Mouse (Mus musculus) lung, embryonic 14.5 days (tissue): ENCODE data around the gene Mllt10. TPM values are rescaled to one million over a fixed set of nuclear protein-coding genes. Genes with fewer than 3 reads are reported as not detected.

ENCODE experiments used
- ATAC-seq: fragments of 200-750 bp; cut with Nextera tagmentation; 2 replicates; pipeline ENCODE4 v1.8.0; 2017; ENCODE audit warnings: mild to moderate bottlenecking, moderate TSS enrichment, moderate library complexity; ENCODE audit not compliant: insufficient read depth
- DNase-seq: peaks from one replicate; pipeline ENCODE4 v3.0.0-alpha.2; 2015
- H3K27ac ChIP-seq: fragments of 300-500 bp; sonication (generic); 2 replicates; pipeline ENCODE4 v1.5.1; 2014; ENCODE audit warnings: low read depth, mild to moderate bottlenecking, moderate library complexity
- H3K27me3 ChIP-seq: fragments of 300-500 bp; sonication (generic); 2 replicates; pipeline ENCODE4 v1.6.1; 2014; ENCODE audit warnings: low read length, control low read depth; ENCODE audit not compliant: insufficient read depth
- H3K36me3 ChIP-seq: fragments of 300-500 bp; sonication (generic); 2 replicates; pipeline ENCODE4 v1.6.1; 2014; ENCODE audit warnings: control low read depth; ENCODE audit not compliant: insufficient read depth
- H3K4me1 ChIP-seq: fragments of 300-500 bp; sonication (generic); 2 replicates; pipeline ENCODE4 v1.6.1; 2014; ENCODE audit warnings: antibody characterized with exemption, control low read depth; ENCODE audit not compliant: insufficient read depth
- H3K4me2 ChIP-seq: fragments of 300-500 bp; sonication (generic); 2 replicates; pipeline ENCODE4 v1.6.1; 2014; ENCODE audit warnings: mild to moderate bottlenecking
- H3K4me3 ChIP-seq: fragments of 300-500 bp; sonication (generic); 2 replicates; pipeline ENCODE4 v1.5.1; 2014; ENCODE audit warnings: low read depth, low read length
- H3K9ac ChIP-seq: fragments of 300-500 bp; sonication (generic); 2 replicates; pipeline ENCODE4 v1.6.1; 2014
- H3K9me3 ChIP-seq: fragments of 300-500 bp; sonication (generic); 2 replicates; pipeline ENCODE4 v1.6.1; 2016; ENCODE audit warnings: low read depth, low read length, control low read depth
- CTCF ChIP-seq: IDR thresholded peaks from 2 replicates; pipeline ENCODE4 v1.5.1; 2016; ENCODE audit warnings: antibody characterized with exemption, low read depth
- WGBS: fragments of 180-500 bp; shearing (Covaris S2); extraction: QIAGEN DNeasy Blood & Tissue Kit; methylation state at CpG from one replicate; pipeline ENCODE4 v1.1.7; 2014; 5-methylcytosine and 5-hydroxymethylcytosine counted together
- polyA plus RNA-seq: library from polyadenylated mRNA; unstranded; fragments of >200 nt; fragmentation: Nextera tagmentation; extraction: Ambion mirVana; gene quantifications from 2 replicates; pipeline ENCODE4 v1.2.1, GENCODE M21; 2014

Gene Mllt10
- polyA plus RNA-seq, 1 experiment from 2014 or later, result 46.2 TPM

GRCm38 (mm10) chr2:18180323-18180722, 125.3 kb downstream of the Mllt10 start:
- peaks cover 67% of the 10 kb centered on the region for H3K36me3 ChIP-seq
- DNase-seq, result no peak
- H3K27ac ChIP-seq, result no peak overlapping the region
- H3K27me3 ChIP-seq, result no peaks in the 10 kb centered on the region
- WGBS, result 94% methylated on average over 5 of the region's 5 CpGs
- no peak overlapping the region for H3K4me2 ChIP-seq
- no peak for ATAC-seq
- no peak overlapping the region for H3K9ac ChIP-seq
- TF ChIP-seq CTCF, result no peak
- no peaks in the 10 kb centered on the region for H3K4me1 ChIP-seq
- H3K4me3 ChIP-seq, result no peak overlapping the region
- H3K9me3 ChIP-seq, result no peaks in the 10 kb centered on the region

DNA sequence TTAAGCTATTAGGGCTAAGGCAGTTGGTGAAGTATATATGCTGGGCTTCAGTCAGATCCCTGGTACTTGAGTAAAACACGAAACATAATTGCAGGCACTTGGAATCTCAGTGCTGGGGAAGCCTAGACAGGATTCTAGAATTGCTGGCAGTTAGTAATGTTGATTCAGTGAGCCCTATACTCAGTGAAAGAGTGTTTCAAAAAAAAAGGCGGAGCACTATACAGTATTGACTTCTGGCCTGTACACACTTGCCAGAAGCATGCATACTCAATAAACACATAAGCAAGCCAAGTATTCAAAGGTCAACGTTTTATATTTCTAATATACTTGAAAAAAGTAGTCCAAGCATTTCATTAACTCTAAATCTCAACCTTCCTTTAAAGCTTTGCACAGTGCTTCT, 126.6 kb downstream of the Mllt10 start:
- Histone ChIP-seq H3K4me2 (no peak overlapping the region), H3K27me3 (no peaks in the 10 kb centered on the region), H3K27ac (no peak overlapping the region), H3K36me3 (peaks cover 63% of the 10 kb centered on the region), H3K9ac (no peak overlapping the region), H3K9me3 (no peaks in the 10 kb centered on the region), H3K4me3 (no peak overlapping the region), H3K4me1 (no peaks in the 10 kb centered on the region)
- DNase-seq (no peak), ATAC-seq (peak; percentile 47; the same call in 1 of the 2 replicates)
- TF ChIP-seq CTCF, result no peak
- 73% methylated on average over 3 of the region's 3 CpGs for WGBS

GRCm38 (mm10) chr2:18183079-18183478, 128.0 kb downstream of the Mllt10 start:
- no peak overlapping the region for H3K27ac ChIP-seq
- no peak overlapping the region for H3K4me3 ChIP-seq
- no peak overlapping the region for H3K9ac ChIP-seq
- no peak overlapping the region for H3K4me2 ChIP-seq
- peaks cover 62% of the 10 kb centered on the region for H3K36me3 ChIP-seq
- ATAC-seq (no peak), DNase-seq (no peak)
- no peak for TF ChIP-seq CTCF
- no peaks in the 10 kb centered on the region for H3K4me1 ChIP-seq
- H3K9me3 ChIP-seq, result no peaks in the 10 kb centered on the region
- no peaks in the 10 kb centered on the region for H3K27me3 ChIP-seq

- Histone ChIP-seq H3K4me1 (no peaks in the 10 kb centered on the region), H3K27me3 (no peaks in the 10 kb centered on the region), H3K9ac (no peak overlapping the region), H3K4me3 (no peak overlapping the region), H3K36me3 (peaks cover 53% of the 10 kb centered on the region), H3K9me3 (no peaks in the 10 kb centered on the region), H3K4me2 (no peak overlapping the region), H3K27ac (no peak overlapping the region)
- 94% methylated on average over 2 of the region's 2 CpGs for WGBS
- DNase-seq (no peak), ATAC-seq (no peak)
- TF ChIP-seq CTCF, result no peak
These were observed 133.3 kb downstream of the Mllt10 start for GRCm38 (mm10) chr2:18188367-18188766.

- Histone ChIP-seq H3K4me1 (peaks cover 3% of the 10 kb centered on the region; the same call in 1 of the 2 replicates), H3K27ac (no peak overlapping the region), H3K36me3 (peaks cover 37% of the 10 kb centered on the region), H3K4me3 (no peak overlapping the region), H3K9ac (no peak overlapping the region), H3K4me2 (no peak overlapping the region), H3K9me3 (no peaks in the 10 kb centered on the region), H3K27me3 (no peaks in the 10 kb centered on the region)
- WGBS, result 67% methylated on average over 4 of the region's 4 CpGs
- peak; percentile 49; the same call in 1 of the 2 replicates for ATAC-seq
- no peak for TF ChIP-seq CTCF
- no peak for DNase-seq
These were observed 140.2 kb downstream of the Mllt10 start for GRCm38 (mm10) chr2:18195285-18195684.

DNA sequence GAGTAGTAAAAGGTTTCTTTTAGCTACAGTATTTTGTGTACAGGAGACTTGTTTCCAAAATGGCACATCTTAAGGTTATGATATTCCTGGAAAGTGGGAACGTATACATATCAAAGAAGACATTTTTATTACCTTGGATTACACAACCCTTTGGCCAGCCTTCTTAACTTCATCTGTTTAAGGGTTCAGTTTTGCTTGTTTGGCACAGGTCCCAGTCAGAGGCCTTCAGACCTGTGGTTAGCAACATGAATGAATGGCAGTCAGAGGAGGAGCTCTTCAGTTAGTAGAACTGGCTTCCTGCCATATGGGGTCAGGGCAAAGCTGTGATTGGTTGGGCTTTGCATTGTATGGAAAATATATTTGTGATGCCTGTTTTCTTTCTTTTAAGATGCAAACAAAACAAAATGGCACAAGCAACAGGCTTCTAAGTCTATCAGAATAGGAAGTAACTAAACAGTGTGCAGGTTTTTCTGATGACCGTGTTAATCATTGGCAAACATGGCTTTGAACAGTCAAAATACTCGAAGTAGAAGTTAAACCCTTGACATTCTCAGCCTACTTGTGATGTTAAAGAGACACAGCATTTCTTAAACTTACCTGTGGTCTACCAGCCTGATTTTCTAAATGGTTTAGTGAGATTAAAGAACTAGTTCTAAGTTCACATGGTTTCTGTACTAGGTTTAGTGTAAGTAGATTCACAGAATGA, 140.8 kb downstream of the Mllt10 start:
- 50% methylated on average over 3 of the region's 3 CpGs for WGBS

DNA sequence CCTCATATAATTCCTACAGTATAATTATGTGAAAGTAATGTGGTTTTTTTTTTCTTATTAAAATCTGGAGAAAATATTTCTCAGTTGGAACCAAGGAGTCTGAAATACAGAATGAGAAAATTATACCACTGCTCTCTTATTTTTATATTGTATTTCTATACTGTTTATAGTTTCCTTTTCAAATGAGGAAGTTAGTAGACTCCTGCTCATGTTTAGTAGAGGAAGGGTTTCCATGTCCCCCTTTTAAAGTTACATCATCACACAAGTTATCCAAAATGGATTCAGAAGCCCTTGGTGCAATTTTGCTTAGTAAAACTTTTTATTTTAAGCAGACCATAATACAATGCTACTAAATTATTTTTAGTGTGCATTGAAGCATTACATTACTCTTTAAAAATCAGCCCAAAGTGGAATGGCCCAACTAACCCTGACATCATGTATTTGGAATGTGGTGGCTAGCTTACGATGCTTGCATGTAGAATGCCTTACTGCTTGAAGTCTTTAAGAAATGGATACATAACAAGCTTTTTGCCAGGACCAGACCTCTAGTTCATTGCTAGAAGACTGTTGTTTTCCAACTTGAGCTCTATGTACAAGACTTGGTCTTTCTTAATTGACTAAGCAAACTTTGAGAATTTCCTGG, 146.9 kb downstream of the Mllt10 start:
- DNase-seq (no peak), ATAC-seq (no peak)
- Histone ChIP-seq H3K36me3 (peaks cover 61% of the 10 kb centered on the region), H3K27ac (no peak overlapping the region), H3K27me3 (no peaks in the 10 kb centered on the region), H3K4me2 (no peak overlapping the region), H3K4me1 (no peaks in the 10 kb centered on the region), H3K9ac (no peak overlapping the region), H3K4me3 (no peak overlapping the region), H3K9me3 (no peaks in the 10 kb centered on the region)
- TF ChIP-seq CTCF, result no peak
- WGBS, result 74% methylated on average over 1 of the region's 1 CpGs

More for the DNA sequence above, 140.8 kb downstream of the Mllt10 start:
- H3K27me3 ChIP-seq, result no peaks in the 10 kb centered on the region
- H3K9ac ChIP-seq, result no peak overlapping the region
- H3K4me1 ChIP-seq, result peaks cover 3% of the 10 kb centered on the region; the same call in 1 of the 2 replicates
- H3K4me3 ChIP-seq, result no peak overlapping the region
- H3K27ac ChIP-seq, result peak overlapping the region; percentile 82
- ATAC-seq (peak; percentile 91), DNase-seq (peak; percentile 91)
- H3K4me2 ChIP-seq, result no peak overlapping the region
- H3K36me3 ChIP-seq, result peaks cover 37% of the 10 kb centered on the region
- TF ChIP-seq CTCF, result no peak
- H3K9me3 ChIP-seq, result no peaks in the 10 kb centered on the region
